Mouse (Mus musculus) liver, adult 2 months (tissue): ENCODE measurements around the gene Prpf6. TPM values are rescaled to one million over a fixed set of nuclear protein-coding genes. Genes with fewer than 3 reads are reported as not detected.

ENCODE experiments used
- DNase-seq: peaks from one replicate; pipeline ENCODE4 v3.0.0-alpha.2; 2011; ENCODE audit warnings: low read depth, low spot score; ENCODE audit errors: extremely low read depth
- H3K27ac ChIP-seq: fragments of 200-500 bp; replicated peaks from 2 replicates; pipeline ENCODE4 v1.5.1; 2012; ENCODE audit warnings: low read depth, mild to moderate bottlenecking, control low read depth, inconsistent platforms, low read length; ENCODE audit not compliant: insufficient read depth
- H3K27me3 ChIP-seq: fragments of 200-500 bp; 2 replicates; pipeline ENCODE4 v1.6.1; 2012; ENCODE audit warnings: mild to moderate bottlenecking, moderate library complexity, low read length, inconsistent platforms; ENCODE audit not compliant: control insufficient read depth, insufficient read depth
- H3K36me3 ChIP-seq: fragments of 200-500 bp; 2 replicates; pipeline ENCODE4 v1.6.1; 2012; ENCODE audit warnings: low read length, inconsistent platforms; ENCODE audit not compliant: control insufficient read depth, insufficient read depth
- H3K4me1 ChIP-seq: fragments of 200-500 bp; 2 replicates; pipeline ENCODE4 v1.6.1; 2011; ENCODE audit warnings: low read length; ENCODE audit not compliant: control insufficient read depth, insufficient read depth
- H3K4me3 ChIP-seq: fragments of 200-500 bp; 2 replicates; pipeline ENCODE4 v1.5.1; 2011; ENCODE audit warnings: low read depth, mild to moderate bottlenecking, control low read depth, low read length, moderate library complexity; ENCODE audit not compliant: insufficient read depth
- H3K79me2 ChIP-seq: fragments of 200-500 bp; 2 replicates; pipeline ENCODE4 v1.6.1; 2012; ENCODE audit warnings: inconsistent platforms, mild to moderate bottlenecking, low read length, moderate library complexity; ENCODE audit not compliant: control insufficient read depth, insufficient read depth
- H3K9ac ChIP-seq: fragments of 200-500 bp; 2 replicates; pipeline ENCODE4 v1.6.1; 2012; ENCODE audit warnings: low read depth, mild to moderate bottlenecking, control low read depth, inconsistent platforms, low read length
- CTCF ChIP-seq: fragments of 200-500 bp; IDR thresholded peaks from 2 replicates; pipeline ENCODE4 v1.5.1; 2011; ENCODE audit warnings: low read depth, low read length, control low read depth
- POLR2A ChIP-seq: fragments of 200-500 bp; IDR thresholded peaks from 2 replicates; pipeline ENCODE4 v1.6.1; 2011; ENCODE audit warnings: low read length, control low read depth; ENCODE audit not compliant: insufficient read depth; ENCODE audit errors: extremely low read depth
- WGBS: fragments of 180-500 bp; shearing (Covaris S2); methylation state at CpG from one replicate; pipeline ENCODE4 v1.1.7; 2018; 5-methylcytosine and 5-hydroxymethylcytosine counted together
- polyA plus RNA-seq: library from polyadenylated mRNA; depleted of rRNA; stranded (reverse); fragments of >200 nt; gene quantifications from 2 replicates; pipeline ENCODE4 v1.2.3, GENCODE M21; 2012
- total RNA-seq: library from RNA; depleted of rRNA; stranded (reverse); fragments of >200 nt; gene quantifications from 2 replicates; pipeline ENCODE4 v1.2.3, GENCODE M21; 2014

Prpf6 gene
- total and polyA plus RNA-seq, 2 experiments, result 13.4 to 27.3 TPM

DNA sequence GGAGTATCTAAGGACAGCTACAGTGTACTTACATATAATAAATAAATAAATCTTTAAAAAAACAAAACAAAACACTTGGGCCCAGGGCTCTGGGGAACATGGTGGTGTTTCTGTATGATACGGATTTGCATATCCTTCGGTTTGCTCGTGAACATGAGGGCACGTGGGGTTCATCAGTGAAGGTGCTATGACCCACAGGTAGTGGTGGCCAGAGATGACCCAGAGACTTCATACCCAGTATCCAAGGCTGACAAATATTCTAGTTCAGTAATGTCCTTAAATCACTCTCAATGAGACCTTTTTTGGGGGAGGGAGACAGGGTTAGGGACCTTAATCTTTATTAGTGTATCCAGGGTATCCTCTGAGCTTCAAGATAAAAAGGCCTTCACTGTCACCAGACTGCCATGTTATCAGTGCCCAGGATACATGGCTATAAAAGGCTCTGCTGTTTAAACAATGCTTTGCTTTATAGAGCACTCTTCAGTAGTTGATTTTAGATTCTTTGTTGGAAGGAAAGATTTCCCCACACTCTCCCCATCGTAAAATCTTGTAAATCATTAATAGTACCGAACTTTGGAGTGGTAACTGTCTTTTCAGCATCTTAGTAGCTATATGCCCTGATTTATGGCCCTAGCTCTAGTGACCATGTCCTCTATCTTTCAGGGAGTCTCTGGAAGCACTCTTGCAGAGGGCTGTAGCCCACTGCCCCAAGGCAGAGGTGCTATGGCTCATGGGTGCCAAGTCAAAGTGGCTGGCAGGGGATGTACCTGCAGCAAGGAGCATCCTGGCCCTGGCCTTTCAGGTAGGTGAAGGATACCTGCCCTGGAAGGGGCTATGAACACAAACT is 55.2 kb downstream of the Prpf6 start:
- H3K79me2 ChIP-seq, result no peaks in the 10 kb centered on the region; the same call in 1 of the 2 replicates
- DNase-seq, result no peak
- H3K36me3 ChIP-seq, result peaks cover 71% of the 10 kb centered on the region
- H3K9ac ChIP-seq, result no peak overlapping the region
- no peak overlapping the region for H3K27ac ChIP-seq
- no peak overlapping the region for H3K4me3 ChIP-seq
- H3K4me1 ChIP-seq, result no peaks in the 10 kb centered on the region
- no peak for TF ChIP-seq CTCF
- no peak for TF ChIP-seq POLR2A
- H3K27me3 ChIP-seq, result no peaks in the 10 kb centered on the region
- WGBS, result 79% methylated on average over 6 of the region's 6 CpGs

DNA sequence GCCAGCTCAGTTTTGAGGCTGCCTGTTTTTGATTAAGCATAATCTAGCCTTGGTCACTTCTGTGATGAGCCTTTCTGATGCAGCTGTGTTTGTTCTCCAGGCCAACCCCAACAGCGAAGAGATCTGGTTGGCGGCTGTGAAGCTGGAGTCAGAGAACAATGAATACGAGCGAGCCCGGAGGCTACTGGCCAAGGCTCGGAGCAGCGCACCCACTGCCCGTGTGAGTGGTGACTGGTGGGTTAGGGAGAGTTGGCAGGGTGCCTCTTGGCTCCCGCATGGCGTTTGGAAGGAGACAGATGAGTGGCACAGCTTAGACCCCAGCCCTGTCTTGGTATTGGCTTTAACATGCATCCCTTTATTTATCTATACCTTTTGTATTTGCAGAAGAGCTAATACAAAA is 57.3 kb downstream of the Prpf6 start:
- Histone ChIP-seq H3K4me3 (no peak overlapping the region), H3K36me3 (peaks cover 77% of the 10 kb centered on the region), H3K27ac (no peak overlapping the region), H3K4me1 (no peaks in the 10 kb centered on the region), H3K79me2 (no peaks in the 10 kb centered on the region; the same call in 1 of the 2 replicates), H3K9ac (no peak overlapping the region), H3K27me3 (no peaks in the 10 kb centered on the region)
- TF ChIP-seq CTCF (no peak), POLR2A (no peak)
- no peak for DNase-seq
- WGBS, result 94% methylated on average over 10 of the region's 10 CpGs

DNA sequence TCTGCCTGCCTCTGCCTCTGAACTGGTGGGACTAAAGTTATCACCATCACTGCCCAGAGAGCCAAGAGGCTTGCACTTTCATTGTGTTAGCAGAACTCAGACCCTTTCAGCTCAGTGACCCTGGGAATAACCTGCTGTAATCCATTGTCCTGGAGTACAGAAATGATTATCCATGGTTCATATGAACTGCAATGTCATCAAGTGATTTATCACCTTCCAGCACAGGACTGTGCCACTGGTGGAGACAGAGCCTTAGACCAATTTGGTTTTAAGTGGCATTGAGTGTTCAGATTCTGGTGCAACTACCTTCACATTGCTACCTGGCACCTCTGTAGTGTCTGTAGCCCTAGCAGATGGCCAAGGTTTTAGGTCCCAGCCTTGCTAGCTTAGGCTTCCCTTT is 61.4 kb downstream of the Prpf6 start:
- Histone ChIP-seq H3K4me3 (no peak overlapping the region), H3K36me3 (peaks cover 72% of the 10 kb centered on the region), H3K79me2 (no peaks in the 10 kb centered on the region), H3K27me3 (no peaks in the 10 kb centered on the region), H3K4me1 (no peaks in the 10 kb centered on the region), H3K9ac (no peak overlapping the region), H3K27ac (no peak overlapping the region)
- TF ChIP-seq POLR2A, result no peak
- TF ChIP-seq CTCF, result no peak
- DNase-seq, result no peak

DNA sequence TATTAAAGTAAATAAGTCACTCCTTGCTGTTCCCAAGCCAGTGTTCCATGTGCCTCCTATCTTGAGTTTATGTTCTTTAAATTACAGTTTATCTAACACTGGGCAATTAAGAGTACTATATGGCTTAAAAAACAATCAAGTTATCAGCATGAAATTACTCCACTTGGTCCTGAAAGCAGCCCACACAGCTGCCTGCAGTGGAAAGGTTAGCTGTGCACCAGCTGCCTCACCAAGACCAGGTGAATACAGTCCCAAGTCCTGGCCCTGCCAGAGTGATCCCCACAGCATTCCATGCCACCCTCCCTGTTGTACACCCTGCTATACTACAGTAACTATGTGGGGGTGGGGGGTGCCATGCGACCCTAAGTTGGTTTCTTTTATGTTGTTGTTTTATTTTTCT is 61.9 kb downstream of the Prpf6 start:
- Histone ChIP-seq H3K4me3 (no peak overlapping the region), H3K4me1 (no peaks in the 10 kb centered on the region), H3K27me3 (no peaks in the 10 kb centered on the region), H3K79me2 (no peaks in the 10 kb centered on the region), H3K27ac (no peak overlapping the region), H3K9ac (no peak overlapping the region), H3K36me3 (peaks cover 70% of the 10 kb centered on the region)
- WGBS, result 77% methylated on average over 1 of the region's 1 CpGs
- no peak for DNase-seq
- TF ChIP-seq POLR2A (no peak), CTCF (no peak)

DNA sequence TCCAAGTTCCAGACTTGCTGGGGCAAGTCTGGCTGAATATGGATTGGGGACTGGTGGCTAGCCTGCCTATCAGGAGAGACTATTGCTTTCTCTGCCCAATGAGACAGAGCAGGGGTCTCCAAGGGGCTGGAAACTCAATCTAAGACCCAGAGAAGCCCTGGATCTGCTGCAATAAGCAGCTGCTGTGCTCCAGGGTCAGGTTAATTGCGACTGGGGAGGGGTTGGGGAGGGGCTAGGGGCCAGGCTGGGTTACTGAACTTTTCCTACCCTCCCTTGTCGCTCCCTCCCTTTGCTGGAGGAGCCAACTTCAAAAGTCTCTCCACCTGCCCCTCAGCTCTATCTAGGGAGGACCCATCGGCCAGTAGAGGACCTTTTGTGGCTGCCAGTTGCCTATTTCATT is 65.1 kb downstream of the Prpf6 start, which contains the start of gene Gm29797:
Gm29797 (plus strand) TSS at position 301 of the 400 bp plus-strand sequence.
- no peak for TF ChIP-seq CTCF
- TF ChIP-seq POLR2A, result no peak
- no peaks in the 10 kb centered on the region for H3K79me2 ChIP-seq
- H3K27me3 ChIP-seq, result no peaks in the 10 kb centered on the region
- peaks cover 47% of the 10 kb centered on the region for H3K36me3 ChIP-seq
- WGBS, result 85% methylated on average over 3 of the region's 3 CpGs
- no peak within 1 kb of the TSS for H3K9ac ChIP-seq
- no peak within 1 kb of the TSS for H3K4me3 ChIP-seq
- DNase-seq, result no peak
- no peaks in the 10 kb centered on the region for H3K4me1 ChIP-seq
- H3K27ac ChIP-seq, result no peak within 1 kb of the TSS

DNA sequence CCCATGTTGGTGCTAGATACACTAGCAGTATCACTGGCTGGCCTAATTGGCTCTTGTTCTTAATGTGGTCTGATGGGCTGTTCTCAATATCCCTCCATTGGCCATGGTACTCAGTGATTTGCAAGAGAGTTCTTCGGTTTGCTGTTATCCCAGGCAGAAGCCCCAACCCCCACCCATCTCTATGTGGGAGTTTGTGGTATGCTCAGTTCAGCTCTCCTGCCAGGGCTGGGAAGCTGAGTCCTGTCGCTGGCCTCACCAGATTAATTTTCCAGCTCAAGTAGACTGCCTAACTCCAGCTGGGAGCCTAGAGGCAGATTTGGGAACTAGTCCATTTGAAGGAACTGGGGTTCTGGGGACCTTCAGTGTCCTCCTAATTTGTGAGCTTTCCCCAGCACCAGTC is 65.8 kb downstream of the Prpf6 start:
- H3K27me3 ChIP-seq, result no peaks in the 10 kb centered on the region
- no peaks in the 10 kb centered on the region for H3K79me2 ChIP-seq
- 91% methylated on average over 2 of the region's 2 CpGs for WGBS
- no peak for TF ChIP-seq POLR2A
- no peak for TF ChIP-seq CTCF
- peaks cover 42% of the 10 kb centered on the region for H3K36me3 ChIP-seq
- H3K4me3 ChIP-seq, result no peak overlapping the region
- no peak for DNase-seq
- H3K27ac ChIP-seq, result no peak overlapping the region
- no peak overlapping the region for H3K9ac ChIP-seq
- no peaks in the 10 kb centered on the region for H3K4me1 ChIP-seq
